16 mouse cellular contexts compared by ENCODE assay signal in the genomic region with DNA sequence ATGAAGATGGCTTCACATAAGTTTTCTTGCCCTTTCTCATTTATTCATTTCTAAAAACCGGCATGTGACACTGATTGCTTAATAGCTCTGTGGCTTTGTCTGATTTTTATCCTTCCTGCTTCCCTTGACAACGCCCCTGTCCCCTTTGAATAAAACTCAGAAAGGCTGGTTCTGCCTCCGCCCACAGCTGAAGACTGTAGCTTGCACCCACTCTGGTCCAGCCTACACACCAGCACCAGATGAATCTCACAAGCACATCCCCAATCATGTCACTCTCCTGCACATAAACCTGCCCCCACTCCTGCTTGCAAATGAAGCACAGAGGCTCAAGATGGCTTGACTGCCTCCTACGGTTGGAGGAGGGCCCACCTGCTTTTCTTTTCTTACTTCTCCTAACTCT.
A peak's percentile ranks its signal among the peaks of the same experiment; 100 is the strongest.
DNase-seq lines count a peak whose midpoint lies in the region; ATAC-seq lines count a peak whose summit lies in the region.
"Had no signal": no experiment of that assay in that cellular context is flagged by ENCODE, and none has a peak within 500 bp of the region (broad histone marks: within the 10 kb centered on the region; RNA-seq: fewer than 3 reads in every experiment).

No protein-coding gene starts in this region.

- ATAC-seq in megakaryocyte, adult 5-6 weeks (ENCODE audit: poor library complexity, severe bottlenecking), result peak; percentile 83
- ATAC-seq: hindbrain, postnatal 0 days; midbrain, embryonic 13.5 days; Patski had no signal

- DNase-seq in right cerebral cortex, adult 18-20 months, result peak; percentile 83
- DNase-seq in right cerebral cortex, postnatal 4 days, result no peak
- peak; percentile 47 to 66 for DNase-seq in frontal cortex, postnatal 36 days (ENCODE audit: low spot score in 2 of 2)
- DNase-seq in embryo, embryonic 10.5 days (ENCODE audit: low spot score), result no peak
- DNase-seq in gastrocnemius, postnatal 10 days, result no peak
- DNase-seq in kidney, postnatal 14 days, result no peak
- DNase-seq: cerebellum, adult 8-10 months; heart, adult 18-20 months; heart, postnatal 10 days; kidney, adult 8-10 months; lung, postnatal 36 days; spleen, adult 18-20 months had no signal

Comparison
In these comparisons a context has a peak if more than half of its experiments do, and no peak if none do; other contexts are left out.
1. DNase-seq: peak in right cerebral cortex, adult 18-20 months (single experiment) and frontal cortex, postnatal 36 days (2 of 2); none in right cerebral cortex, postnatal 4 days (single experiment), embryo, embryonic 10.5 days (single experiment), gastrocnemius, postnatal 10 days (single experiment) and kidney, postnatal 14 days (single experiment).